Mouse (Mus musculus): ENCODE measurements at regions not wholly inside any gene's neighbourhood (a gene's known extent, or its start where the extent isn't known, plus 50 kb on each side); places are given as distances from the start of the nearest gene placed in this dataset.

DNA sequence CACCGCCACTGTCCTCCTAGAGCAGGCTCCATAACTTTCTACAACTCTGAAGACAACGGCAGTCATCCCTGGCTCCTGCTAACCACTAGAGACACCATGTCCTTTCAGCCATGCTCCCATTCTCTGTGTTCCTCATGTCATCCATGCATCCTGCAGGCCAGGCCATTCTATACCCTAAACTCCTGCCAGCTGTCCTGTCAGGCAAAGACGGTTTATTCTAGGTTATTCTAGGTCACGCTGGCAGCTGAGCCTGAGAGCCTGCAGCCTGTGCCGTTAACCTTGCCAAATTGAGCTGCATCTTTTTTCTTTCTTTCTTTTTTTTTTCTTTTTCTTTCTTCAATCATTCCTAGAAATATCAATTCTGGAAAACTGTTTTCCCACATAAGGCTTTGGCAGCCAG is 406.0 kb upstream of the Acvr2a start:
- no peak for DNase-seq (ENCODE audit: low read depth, low spot score)

DNA sequence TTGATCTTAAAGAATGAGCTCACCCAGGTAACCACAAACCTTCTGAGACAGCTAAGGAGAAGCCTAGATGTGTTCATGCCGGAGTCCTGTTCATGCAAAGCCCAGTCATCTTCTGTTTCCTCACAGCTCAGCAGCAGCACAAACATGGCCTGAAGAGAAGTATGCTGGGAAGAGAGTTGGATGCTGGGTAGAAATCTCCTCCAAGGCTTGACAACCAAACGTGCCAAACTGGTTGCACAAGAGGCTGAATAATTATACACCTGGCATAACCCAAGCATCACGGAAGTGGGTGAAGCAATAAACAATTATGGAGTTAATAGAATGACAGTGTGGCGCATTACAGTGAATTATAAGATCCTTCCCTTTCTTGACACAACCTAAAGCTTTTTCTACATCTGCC is 404.0 kb upstream of the Acvr2a start:
- DNase-seq (ENCODE audit: low read depth, low spot score): no peak

DNA sequence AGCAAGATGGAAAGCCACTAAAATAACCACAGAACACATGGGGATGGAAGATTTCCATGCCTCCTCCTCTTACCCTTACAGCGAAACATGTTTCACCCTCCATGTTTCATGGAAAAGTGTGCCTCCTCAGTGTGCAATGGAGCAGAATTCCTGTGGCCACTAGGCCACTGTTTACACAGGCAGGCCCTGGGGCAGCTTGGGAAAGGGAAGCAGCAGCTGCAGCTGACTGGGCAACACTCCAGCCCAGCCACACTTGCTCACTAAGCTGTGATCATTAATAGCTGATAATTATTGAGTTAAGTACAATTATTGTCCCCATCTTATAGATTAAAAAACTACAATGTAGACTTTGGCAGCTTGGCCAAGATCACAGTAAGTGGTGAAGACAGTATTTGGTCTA is 402.5 kb upstream of the Acvr2a start:
- DNase-seq (ENCODE audit: low read depth, low spot score): no peak

DNA sequence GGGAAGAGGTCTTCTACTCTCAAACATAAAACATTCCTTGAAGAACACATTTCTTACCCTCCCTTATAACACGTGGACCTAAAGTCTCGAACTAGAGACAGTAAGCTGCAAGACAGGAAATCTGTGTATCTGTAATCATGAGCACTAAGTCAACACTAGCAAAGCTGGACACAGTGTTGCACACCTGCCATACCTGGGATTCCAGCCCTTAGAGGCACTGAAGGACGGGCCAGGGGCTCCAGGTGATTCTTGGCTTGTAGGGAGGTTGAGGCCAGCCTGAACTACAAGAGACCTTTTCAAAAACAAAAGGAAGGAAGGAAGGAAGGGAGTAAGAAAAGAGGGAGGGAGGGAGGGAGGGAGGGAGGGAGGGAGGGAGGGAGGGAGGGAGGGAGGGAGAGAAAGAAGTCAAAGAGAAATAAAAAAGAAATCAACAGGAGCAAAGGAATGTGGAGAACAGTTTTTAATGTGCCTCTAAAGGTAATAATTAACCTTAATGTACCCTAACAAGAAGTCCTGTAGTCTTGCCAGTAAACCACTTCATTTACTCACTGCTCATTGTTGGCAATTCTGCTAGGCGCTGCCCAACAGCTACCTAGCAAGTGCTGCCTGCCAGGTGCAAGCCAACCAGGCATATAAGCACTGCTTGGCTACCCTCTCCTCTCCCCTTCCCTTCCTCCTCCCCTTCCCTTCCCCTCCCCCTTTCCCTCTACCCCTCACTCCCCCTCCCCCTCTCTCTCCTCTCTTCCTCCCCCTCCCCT is 401.0 kb upstream of the Acvr2a start:
- DNase-seq (ENCODE audit: low read depth, low spot score): no peak

DNA sequence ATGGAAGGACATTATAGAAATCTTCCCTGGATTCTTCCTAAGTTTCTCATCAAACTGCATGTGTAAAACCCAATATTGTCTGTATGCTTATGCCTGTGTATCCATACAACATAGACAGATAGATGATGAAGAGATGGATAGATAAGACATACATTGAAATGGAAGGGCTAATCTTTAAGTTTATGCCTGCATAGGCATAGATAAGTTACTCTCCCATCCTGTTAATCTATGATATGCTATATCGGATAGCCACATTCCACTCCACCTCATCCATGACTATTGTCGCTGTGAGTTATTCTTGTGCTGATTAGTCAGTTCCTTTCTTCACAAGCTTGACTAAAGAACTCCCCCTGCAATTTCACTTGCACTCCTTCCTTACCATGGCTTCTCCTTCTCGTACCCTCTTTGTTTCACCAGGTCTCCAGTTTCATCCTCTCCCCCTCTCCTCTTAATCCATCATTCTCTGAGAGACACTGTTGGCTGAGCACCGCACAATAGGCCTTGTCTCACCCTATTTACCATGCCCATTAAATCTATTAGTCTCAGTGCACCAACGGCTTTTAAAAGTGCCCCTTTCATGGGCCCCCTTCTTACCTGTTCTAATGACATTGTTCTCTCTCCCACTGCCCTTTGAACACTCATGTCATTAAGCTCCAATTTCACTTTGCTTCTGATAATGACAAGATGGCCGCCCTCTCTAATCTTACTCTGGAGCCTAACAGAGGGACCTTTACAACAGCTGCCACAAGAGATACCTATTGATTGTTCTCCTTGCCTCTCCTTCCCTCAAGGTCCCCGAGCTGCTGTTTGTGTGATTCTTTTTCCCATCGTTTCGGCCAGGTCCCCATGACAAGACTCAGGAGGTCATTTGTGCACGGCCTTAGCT is 399.1 kb upstream of the Acvr2a start:
- DNase-seq (ENCODE audit: low read depth, low spot score): no peak

DNA sequence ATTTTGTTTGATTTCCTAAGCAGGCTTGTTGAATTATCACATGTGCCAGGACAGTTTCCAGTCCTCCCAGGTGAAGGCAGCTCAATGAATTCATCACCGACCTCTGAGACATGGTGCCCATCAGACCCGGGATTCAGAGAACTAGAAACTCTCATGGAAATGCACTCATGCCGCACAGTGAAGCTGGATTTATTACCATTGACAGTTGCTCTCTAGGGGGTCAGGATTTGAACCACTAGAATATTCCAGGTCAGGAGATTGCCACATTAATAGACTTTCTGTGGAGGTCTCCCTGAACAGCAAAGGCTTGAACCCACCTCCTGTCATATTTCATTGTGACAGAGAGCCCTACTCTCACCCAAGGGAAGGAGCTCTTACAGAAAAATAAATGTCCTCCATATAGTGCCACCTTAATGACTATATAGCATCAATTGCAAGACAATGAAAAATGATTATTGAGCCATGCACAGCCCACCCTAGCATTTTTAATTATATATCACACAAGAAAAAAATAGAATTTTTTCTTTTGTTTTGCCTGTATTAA is 397.6 kb upstream of the Acvr2a start:
- no peak for DNase-seq (ENCODE audit: low read depth, low spot score)

DNA sequence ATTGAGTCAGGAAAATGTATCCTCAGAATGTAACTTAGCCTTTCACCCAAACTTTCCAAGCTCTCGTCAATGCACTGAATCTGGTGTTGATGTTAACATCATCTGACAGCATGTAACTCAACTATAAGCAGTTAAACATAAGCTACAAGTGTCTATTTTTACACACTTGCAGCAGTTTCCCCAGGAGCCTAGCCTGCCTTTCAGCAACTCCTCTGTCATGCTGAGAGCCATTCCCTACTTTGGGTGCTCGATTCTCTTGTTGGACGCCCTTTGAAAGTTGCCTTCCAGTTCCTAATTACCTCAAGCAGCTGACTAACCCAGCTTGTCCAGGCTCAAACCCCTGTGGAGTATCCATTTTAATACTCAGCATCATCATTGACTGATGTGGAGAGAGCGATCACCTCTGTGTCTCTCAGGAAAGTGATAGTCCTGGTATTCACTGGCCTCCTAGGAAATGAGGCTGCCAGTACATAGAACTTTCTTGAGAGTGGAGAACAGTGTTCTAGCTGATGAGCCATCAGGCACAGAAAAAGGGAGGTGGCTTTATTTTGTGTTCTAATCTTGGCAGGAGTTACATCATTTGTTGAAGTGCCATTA is 396.8 kb upstream of the Acvr2a start:
- DNase-seq (ENCODE audit: low read depth, low spot score): no peak

DNA sequence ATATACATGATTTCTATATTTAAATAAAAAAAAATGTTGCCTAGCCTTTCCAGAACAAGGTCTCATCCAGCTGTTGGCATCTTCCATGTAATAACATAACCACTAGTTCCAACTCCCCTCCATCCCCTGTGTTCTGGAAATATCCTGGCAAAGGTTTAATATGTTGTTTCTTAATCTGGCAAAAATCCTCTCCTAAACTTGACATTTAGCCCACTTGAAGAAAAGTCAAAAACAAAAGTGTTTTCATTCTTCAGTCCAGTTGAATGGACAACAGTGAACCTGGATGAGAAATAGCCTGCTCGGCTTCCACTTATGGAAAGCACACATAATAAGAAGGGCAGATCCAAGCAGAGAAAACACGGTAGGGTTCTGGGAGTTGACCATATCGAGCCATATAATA is 393.1 kb upstream of the Acvr2a start:
- DNase-seq (ENCODE audit: low read depth, low spot score): no peak

DNA sequence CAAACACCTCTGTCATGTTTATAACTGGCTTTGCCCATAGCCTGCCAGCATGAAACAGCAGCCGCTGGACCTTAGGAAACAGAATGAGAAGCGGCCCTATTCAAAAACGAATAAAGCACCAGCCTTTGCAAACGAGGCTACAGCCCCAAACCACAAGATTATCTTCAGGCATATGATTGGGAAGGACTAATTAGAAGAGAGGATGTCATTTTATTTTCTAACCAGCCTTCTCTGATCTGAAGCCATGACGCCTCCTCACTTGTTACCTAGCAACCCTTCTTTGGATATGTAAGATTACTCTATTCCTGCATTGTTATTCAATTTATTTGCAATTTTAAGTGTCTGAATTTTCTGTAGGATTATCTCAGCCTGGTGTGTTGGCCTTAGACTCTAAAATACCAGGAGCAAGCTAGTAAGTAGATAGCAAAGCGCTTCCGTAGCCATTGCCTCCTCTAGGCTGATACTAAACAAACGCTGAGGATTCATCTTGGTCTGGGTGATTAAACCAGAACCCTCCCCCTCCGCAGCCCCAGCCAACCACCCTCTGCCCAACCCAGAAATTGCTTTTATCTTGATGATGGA is 390.0 kb upstream of the Acvr2a start:
- no peak for DNase-seq (ENCODE audit: low read depth, low spot score)

DNA sequence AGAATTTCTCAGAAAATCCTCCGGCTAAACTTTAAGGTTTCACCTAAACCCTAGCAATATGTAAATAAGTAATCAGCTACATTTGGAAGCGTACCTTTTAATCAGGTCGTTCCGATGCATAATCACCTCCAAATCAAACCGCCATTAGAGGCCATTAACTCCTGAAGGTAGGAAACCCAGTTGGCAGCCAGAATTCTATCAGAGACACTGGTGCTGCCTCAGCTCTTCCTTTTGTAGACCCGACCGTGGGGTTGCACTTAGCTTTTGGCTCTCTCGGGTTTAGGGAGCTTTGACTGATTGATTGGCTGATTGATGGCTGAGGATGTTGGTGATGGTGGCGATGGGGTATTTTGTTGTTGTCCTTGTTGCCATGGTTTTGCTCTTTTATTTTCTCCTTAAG is 389.3 kb upstream of the Acvr2a start:
- DNase-seq (ENCODE audit: low read depth, low spot score): no peak

DNA sequence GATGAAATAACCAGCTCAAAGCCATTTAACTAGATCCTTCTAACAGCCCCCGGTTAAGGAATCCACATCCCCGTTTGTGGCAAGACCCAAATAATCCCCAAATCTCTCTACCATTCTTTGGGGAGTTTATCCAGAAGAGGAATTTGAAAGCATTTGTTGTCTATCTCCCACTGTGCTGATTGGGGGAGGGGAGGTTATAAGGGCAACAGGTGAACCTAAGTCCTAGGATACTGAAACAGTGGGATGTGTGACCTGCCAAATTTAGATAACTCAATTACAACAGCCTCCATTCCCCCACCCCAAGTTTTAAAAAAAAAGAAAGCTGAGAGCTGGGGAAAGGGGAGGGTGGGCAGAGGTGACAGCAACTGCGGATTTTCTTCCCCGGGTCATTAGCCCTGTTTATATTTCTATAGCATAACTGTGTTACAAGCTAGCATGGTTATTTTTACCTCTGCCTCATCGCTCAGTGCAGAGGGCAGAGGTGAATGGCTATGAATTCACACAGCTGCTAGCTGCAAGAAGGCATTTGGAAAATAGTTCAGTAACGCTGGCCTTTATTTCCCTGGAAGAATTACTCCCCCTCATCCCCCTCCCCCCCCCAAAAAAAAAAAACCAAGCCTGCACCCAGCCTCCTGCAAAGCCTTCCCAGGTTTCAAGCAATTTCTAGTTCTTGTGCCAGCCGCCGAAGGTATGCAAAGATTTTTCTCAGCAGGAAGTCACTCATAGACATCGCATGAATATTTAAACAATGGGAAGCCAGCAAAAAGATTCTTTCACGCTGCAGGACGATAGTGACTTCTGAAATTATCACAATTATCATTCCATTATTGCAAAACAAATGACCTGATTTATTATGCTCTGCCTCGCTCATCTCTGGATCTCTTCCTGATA is 388.5 kb upstream of the Acvr2a start:
- no peak for DNase-seq (ENCODE audit: low read depth, low spot score)

DNA sequence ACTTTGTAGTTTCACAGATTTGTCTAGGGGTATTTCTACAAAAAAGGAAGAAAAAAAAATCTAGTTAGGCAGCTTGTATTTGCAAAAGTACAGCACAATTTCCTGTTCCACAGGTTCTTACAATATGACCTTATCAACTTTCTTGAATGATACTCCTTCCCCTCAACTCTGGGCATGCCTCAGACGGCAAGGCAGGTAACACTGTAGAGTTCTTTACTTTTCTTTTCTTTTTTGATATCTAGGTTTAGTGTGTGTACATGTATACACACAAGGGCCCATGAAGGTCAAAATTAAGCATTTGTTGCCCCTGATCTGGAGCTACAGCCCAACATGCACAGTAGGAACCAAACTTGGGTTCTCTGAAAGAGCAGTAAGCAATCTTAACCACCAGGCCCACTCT is 381.4 kb upstream of the Acvr2a start:
- DNase-seq (ENCODE audit: low read depth, low spot score): no peak

DNA sequence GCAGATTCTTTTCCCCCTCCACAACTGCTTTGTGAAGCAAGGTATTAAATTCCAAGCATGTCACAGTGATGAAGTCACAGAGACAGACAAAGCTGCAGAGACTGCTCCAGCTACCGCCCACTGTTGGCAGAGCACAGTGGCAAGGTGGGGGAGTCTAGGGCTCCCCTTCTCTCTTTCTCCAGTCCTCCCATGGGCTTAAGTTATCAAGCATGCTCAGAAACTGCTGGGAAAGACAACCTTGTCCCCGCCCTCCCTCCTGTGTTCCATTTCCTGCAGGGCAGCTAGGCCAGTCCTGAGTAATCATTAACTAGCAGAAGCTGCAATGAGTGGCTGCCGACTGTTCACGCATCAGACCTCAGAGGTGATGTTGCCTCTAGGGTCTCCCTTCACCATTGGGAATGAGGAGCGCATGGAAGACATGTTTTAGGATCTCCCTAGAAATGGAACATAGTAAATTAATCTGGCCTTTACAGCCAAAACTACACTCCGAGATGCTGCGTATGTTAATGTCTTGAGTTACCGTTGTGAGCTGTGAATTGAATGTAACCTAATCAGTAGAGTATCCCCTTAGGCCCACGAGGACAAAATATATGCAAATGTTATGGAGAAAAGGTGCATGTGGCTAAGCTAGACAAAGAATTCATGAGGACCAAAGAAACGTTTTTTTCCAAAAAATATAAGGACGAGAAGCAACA is 372.5 kb upstream of the Acvr2a start:
- DNase-seq (ENCODE audit: low read depth, low spot score): no peak

DNA sequence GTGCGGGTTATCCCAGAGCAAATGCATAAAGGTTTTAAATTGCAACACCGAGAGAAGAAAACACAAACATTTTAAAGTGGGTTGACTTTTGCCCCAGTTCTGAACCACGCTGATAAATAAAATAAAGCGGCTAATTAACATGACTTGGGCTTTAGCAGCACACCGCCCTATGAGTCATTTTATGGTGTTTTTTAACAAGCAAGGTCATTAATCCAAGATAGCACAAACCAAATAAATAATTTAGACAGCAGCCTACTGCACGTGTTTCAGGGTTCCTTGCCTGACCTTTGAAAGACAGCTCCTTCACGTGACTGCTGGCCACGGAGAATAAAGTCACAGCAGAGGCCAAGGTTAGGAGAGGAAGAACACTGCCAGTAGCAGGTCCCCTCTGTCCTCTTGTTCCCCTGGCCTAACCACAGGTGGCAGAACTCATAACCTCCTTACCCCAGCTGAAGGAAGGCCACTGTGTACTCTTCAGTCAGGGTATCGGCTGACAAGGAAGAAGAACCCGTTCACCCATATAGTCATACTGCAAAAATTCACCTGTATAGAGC is 371.8 kb upstream of the Acvr2a start:
- DNase-seq (ENCODE audit: low read depth, low spot score): no peak

DNA sequence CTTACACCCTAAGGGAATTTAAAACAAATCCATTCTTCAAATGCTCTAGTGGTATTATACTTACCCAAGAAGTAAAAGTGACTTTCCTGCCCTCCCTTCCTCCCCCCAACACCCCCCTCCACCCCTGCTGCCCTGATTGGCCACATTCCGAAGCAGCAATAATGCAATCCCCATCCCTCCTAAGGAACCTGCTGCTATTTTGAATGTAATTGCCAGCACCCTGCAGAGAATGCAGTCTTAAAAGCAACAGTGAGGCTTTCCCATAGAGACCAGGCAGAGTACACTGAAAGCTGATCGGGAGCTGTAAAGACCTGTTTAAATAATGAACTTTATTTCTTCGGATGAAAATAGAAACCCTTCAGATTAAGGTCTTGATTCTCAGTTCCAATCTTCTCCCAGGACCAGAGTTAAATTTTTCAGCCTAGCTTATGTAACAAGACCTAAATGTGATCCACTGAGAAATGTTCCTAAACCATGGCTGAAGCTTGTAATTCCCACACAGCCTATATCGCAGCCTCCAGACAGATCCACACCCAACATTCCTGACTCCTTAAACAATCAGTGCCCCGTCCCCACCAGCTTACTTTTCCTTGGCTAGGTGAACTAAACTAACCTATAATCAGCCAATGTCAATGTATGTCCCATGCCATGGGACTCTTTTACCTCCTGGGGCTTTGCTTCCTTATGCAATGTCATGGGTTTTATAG is 367.9 kb upstream of the Acvr2a start:
- DNase-seq (ENCODE audit: low read depth, low spot score): no peak

DNA sequence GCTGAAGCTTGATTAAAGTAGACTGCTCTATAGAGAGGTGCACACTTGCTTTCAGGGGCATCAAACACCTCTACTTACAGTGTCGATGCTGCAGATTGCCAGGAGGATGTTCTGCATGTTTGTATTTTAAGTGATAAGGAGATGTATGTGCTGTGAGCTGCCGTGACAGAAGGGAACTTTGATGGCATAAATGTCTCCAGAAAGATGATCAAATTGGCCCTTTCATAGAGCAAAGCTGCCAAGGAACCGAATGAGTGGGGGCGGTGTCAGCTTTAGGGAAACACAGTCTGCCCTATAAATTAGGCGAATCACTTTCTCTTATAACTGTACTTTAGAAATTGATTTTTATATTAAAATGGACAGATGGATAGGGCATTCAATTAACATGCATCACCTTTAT is 367.3 kb upstream of the Acvr2a start:
- DNase-seq (ENCODE audit: low read depth, low spot score): no peak

DNA sequence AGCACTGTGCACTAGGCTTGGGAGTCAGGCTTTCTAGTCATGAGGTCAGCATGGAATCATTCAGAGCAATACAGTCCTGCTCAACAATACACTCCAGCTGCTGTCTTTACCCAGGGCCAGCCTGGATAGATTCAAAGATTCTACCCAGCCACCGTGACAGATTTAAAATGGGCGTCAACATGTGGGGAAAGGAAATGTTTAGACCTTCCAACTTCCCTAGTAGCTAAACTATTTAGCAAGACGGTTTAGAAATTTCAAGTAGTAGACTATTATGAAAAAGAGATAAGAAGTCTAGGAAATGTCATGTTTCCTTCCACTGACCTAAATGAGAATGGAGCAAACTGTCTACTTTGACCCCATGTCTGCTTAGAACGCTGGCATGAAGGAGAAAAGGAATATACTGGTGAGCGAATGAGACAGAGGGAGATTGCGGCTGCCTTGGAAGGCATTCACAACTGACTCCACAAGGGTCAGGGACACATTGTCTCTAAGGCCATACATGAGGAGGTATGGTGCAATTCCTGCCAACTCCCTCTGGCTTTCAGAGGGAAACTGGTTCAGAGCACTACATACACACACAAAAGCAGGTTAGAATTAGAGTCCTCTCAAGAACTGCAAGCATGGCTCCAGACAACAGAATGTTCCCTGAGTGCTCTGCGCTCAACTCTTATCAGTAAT is 364.6 kb upstream of the Acvr2a start:
- DNase-seq (ENCODE audit: low read depth, low spot score): no peak

DNA sequence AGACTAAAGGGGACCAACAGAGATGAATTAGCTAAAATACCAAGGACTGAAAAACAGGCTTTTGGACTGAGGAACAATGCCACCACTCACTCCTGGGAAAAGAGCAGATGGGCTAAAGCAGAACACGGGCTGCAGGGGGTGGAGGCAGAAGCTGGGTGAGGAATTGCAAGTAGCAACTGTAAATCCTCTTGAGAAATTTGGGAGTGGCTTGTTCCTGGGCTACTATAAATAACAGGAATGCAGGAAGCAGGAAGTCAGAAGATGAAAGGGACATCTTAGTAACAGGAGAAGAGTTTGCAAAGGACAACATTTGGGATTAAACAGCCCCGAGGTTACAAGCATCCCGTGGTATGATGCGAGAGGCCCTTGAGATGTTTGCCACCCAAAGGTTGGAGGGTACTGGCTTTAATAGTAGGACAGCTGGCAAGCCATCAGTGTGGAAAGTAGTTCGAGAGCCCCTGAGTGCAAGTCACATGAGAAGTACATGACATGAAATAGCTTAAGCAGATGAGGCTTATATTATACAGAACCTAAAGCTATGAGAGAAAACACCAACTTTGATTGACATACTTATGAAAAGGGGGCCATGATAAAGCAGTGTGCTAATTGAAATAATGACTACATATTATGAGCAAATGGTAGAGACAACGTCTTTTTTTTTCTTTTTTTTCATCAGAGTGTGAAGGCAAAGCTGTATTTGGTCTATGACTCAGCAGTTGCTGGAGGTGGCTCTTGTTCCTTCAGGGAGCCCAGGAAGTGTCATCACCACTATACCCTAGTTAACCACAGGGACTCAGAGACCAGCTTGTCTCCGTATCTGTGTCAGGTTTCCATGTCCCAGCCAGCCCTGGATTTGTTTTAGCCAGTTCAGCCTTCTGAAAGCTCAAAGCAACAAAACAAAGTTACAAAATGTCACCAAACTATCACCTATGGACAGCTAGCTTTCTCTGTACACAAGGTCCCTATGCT is 357.6 kb upstream of the Acvr2a start:
- no peak for DNase-seq (ENCODE audit: low read depth, low spot score)
